ENCODE assay signal across 8 mouse cellular contexts in the genomic region with DNA sequence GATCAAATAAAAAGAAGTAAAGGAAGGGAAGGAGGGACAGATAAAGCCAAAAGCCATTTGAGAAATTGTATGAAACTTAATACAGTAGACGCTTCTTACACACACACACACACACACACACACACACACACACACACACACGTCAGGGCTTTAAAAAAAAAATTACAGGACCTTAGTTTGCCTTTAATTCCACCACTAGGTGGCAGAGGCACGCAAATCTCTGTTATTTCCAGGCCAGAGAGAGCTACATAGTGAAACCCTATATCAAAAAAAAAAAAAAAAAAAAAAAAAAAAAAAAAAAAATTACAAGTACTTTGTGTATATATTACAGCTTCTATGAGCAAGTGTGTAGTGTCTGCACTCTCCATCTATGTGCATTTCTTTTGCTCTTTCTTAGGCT.
A peak's percentile ranks its signal among the peaks of the same experiment; 100 is the strongest.
DNase-seq lines count a peak whose midpoint lies in the region; ATAC-seq and TF ChIP-seq lines count a peak whose summit lies in the region.

No protein-coding gene starts in this region.

- H3K4me3 ChIP-seq in MEL (ENCODE audit: control insufficient read depth in 1 of 2, insufficient read depth in 1 of 2, low read depth in 2 of 2, low read length in 2 of 2), result no peak overlapping the region
- no peak overlapping the region for H3K4me3 ChIP-seq in liver, embryonic 13.5 days (replicated peaks)
- H3K4me3 ChIP-seq in neural tube, embryonic 15.5 days (replicated peaks), result no peak overlapping the region

- H3K9me3 ChIP-seq in MEL (replicated peaks; ENCODE audit: insufficient read depth, low read length), result no peaks in the 10 kb centered on the region
- no peaks in the 10 kb centered on the region for H3K9me3 ChIP-seq in liver, embryonic 13.5 days (replicated peaks)
- H3K9me3 ChIP-seq in neural tube, embryonic 15.5 days (replicated peaks), result no peaks in the 10 kb centered on the region

- no peak for ATAC-seq in liver, embryonic 13.5 days (ENCODE audit: low read depth)
- peak; percentile 21; the same call in 1 of the 2 replicates for ATAC-seq in neural tube, embryonic 15.5 days (ENCODE audit: low FRiP score)

- 14% methylated on average over 2 of the region's 3 CpGs for WGBS in liver, embryonic 13.5 days (ENCODE audit: insufficient replicate concordance)
- 25% methylated on average over 3 of the region's 3 CpGs for WGBS in neural tube, embryonic 15.5 days

- H3K36me3 ChIP-seq in MEL (ENCODE audit: control insufficient read depth in 1 of 2, insufficient read depth in 2 of 2, low read length in 2 of 2), result peaks cover 2 to 15% of the 10 kb centered on the region in 2 experiments; a peak in 3 of 4 replicates
- H3K36me3 ChIP-seq in liver, embryonic 13.5 days, result no peaks in the 10 kb centered on the region
- no peaks in the 10 kb centered on the region for H3K36me3 ChIP-seq in neural tube, embryonic 15.5 days

- H3K27ac ChIP-seq in MEL (ENCODE audit: control insufficient read depth, low read depth, low read length), result no peak overlapping the region
- H3K27ac ChIP-seq in liver, embryonic 13.5 days, result no peak overlapping the region
- no peak overlapping the region for H3K27ac ChIP-seq in neural tube, embryonic 15.5 days (replicated peaks)

- TF ChIP-seq RAD21 in MEL (IDR thresholded peaks at IDR 0.05; ENCODE audit: low read depth, low read length), result peak; percentile 75

- TF ChIP-seq CTCF in MEL (IDR thresholded peaks at IDR 0.05 in 2 of 3, conservative IDR thresholded peaks at IDR 0.05 in 1 of 3; ENCODE audit: control insufficient read depth in 1 of 3, insufficient read depth in 1 of 3, low read depth in 2 of 3, low read length in 3 of 3, poor library complexity in 1 of 3, severe bottlenecking in 1 of 3), result peak; percentile 50 to 65 (median 59)

- H3K4me1 ChIP-seq in MEL (ENCODE audit: control insufficient read depth in 1 of 2, insufficient read depth in 2 of 2, low read length in 2 of 2), result peaks cover 4 to 11% of the 10 kb centered on the region in 2 experiments
- H3K4me1 ChIP-seq in liver, embryonic 13.5 days (replicated peaks), result no peaks in the 10 kb centered on the region
- H3K4me1 ChIP-seq in neural tube, embryonic 15.5 days, result no peaks in the 10 kb centered on the region

- TF ChIP-seq EP300 in MEL (IDR thresholded peaks at IDR 0.05; ENCODE audit: low read depth in 1 of 2, low read length in 2 of 2), result no peak

- no peak for TF ChIP-seq POLR2A in MEL (IDR thresholded peaks at IDR 0.05; ENCODE audit: control insufficient read depth in 1 of 2, insufficient read depth in 1 of 2, low read depth in 1 of 2, low read length in 2 of 2, poor library complexity in 1 of 2)

- H3K79me2 ChIP-seq in MEL (ENCODE audit: control insufficient read depth, insufficient read depth, low read length, poor library complexity), result no peaks in the 10 kb centered on the region

- no peaks in the 10 kb centered on the region for H3K27me3 ChIP-seq in MEL (ENCODE audit: control insufficient read depth in 1 of 2, insufficient read depth in 2 of 2, low read length in 2 of 2)
- H3K27me3 ChIP-seq in liver, embryonic 13.5 days, result no peaks in the 10 kb centered on the region
- H3K27me3 ChIP-seq in neural tube, embryonic 15.5 days (replicated peaks), result no peaks in the 10 kb centered on the region

- no peak overlapping the region for H3K4me2 ChIP-seq in liver, embryonic 13.5 days
- no peak overlapping the region for H3K4me2 ChIP-seq in neural tube, embryonic 15.5 days

- peak; percentile 65 to 72 for DNase-seq in B cell, adult 2 months
- peak; percentile 85 for DNase-seq in MEL (ENCODE audit: low read depth, low spot score)
- DNase-seq in cerebellum, adult 11-12 months, result peak; percentile 37
- peak; percentile 69 for DNase-seq in gastrocnemius, adult 18-20 months (ENCODE audit: low spot score)
- DNase-seq in kidney, adult 18-20 months, result peak; percentile 52
- DNase-seq in liver, embryonic 13.5 days, result peak; percentile 11
- DNase-seq in urinary bladder, postnatal 36 days (ENCODE audit: low spot score in 2 of 2), result peak; percentile 7 to 56

- no peak overlapping the region for H3K9ac ChIP-seq in MEL (ENCODE audit: control insufficient read depth, low read depth, low read length, poor library complexity, severe bottlenecking)
- H3K9ac ChIP-seq in liver, embryonic 13.5 days, result no peak overlapping the region
- H3K9ac ChIP-seq in neural tube, embryonic 15.5 days (replicated peaks), result no peak overlapping the region

TF ChIP-seq in MEL, 35 proteins besides CTCF, POLR2A, EP300 and RAD21:
- TF ChIP-seq MXI1 (IDR thresholded peaks at IDR 0.05; ENCODE audit: low read depth, low read length) (no peak), USF2 (IDR thresholded peaks at IDR 0.05; ENCODE audit: borderline replicate concordance in 1 of 2, insufficient read depth in 1 of 2, low read depth in 1 of 2, low read length in 2 of 2) (no peak), CHD2 (IDR thresholded peaks at IDR 0.05; ENCODE audit: low read length) (no peak), RCOR1 (IDR thresholded peaks at IDR 0.05; ENCODE audit: low read depth, low read length) (0 out of 2 replicates have a peak, but pooled peaks have one; percentile 10), GABPA (IDR thresholded peaks at IDR 0.05; ENCODE audit: low read depth, low read length) (no peak), POLR2AphosphoS5 (IDR thresholded peaks at IDR 0.05; ENCODE audit: borderline replicate concordance, low read depth, low read length) (no peak), MEF2A (IDR thresholded peaks at IDR 0.05; ENCODE audit: extremely low read depth, insufficient replicate concordance, low read depth, low read length, poor library complexity, severe bottlenecking) (no peak), BHLHE40 (IDR thresholded peaks at IDR 0.05; ENCODE audit: borderline replicate concordance, low read depth, low read length) (0 out of 2 replicates have a peak, but pooled peaks have one; percentile 12), ETS1 (IDR thresholded peaks at IDR 0.05; ENCODE audit: low read depth, low read length) (no peak), SMC3 (IDR thresholded peaks at IDR 0.05; ENCODE audit: low read depth, low read length) (peak; percentile 79), ZC3H11A (IDR thresholded peaks at IDR 0.05; ENCODE audit: low read depth, low read length) (peak; percentile 57), MAZ (IDR thresholded peaks at IDR 0.05; ENCODE audit: low read depth, low read length) (0 out of 2 replicates have a peak, but pooled peaks have one; percentile 23), UBTF (IDR thresholded peaks at IDR 0.05; ENCODE audit: borderline replicate concordance, insufficient read depth, low read depth, low read length) (no peak), TAL1 (IDR thresholded peaks at IDR 0.05; ENCODE audit: low read length) (no peak), ZKSCAN1 (IDR thresholded peaks at IDR 0.05; ENCODE audit: low read depth, low read length) (peak; percentile 66; the same call in 1 of the 2 replicates), NRF1 (IDR thresholded peaks at IDR 0.05; ENCODE audit: insufficient read depth, low read depth, low read length, poor library complexity, severe bottlenecking) (no peak), USF1 (IDR thresholded peaks at IDR 0.05; ENCODE audit: low read depth, low read length) (no peak), ELF1 (IDR thresholded peaks at IDR 0.05; ENCODE audit: low read depth, low read length) (no peak), POLR2AphosphoS2 (IDR thresholded peaks at IDR 0.05; ENCODE audit: low read length) (no peak), ZNF384 (IDR thresholded peaks at IDR 0.05; ENCODE audit: low read depth, low read length) (peak; percentile 99), HCFC1 (IDR thresholded peaks at IDR 0.05; ENCODE audit: low read depth, low read length) (0 out of 2 replicates have a peak, but pooled peaks have one; percentile 17), MAFK (IDR thresholded peaks at IDR 0.05; ENCODE audit: borderline replicate concordance, low read depth, low read length) (no peak), MYC (IDR thresholded peaks at IDR 0.05; ENCODE audit: low read depth, low read length) (no peak), SIN3A (IDR thresholded peaks at IDR 0.05; ENCODE audit: low read length) (peak; percentile 45; the same call in 1 of the 2 replicates), ZMIZ1 (IDR thresholded peaks at IDR 0.05; ENCODE audit: low read depth, low read length) (no peak), CHD1 (IDR thresholded peaks at IDR 0.05; ENCODE audit: low read depth, low read length) (no peak), E2F4 (IDR thresholded peaks at IDR 0.05; ENCODE audit: borderline replicate concordance, low read depth, low read length) (no peak), KAT2A (conservative IDR thresholded peaks at IDR 0.05; ENCODE audit: low read depth, low read length) (no peak), JUND (IDR thresholded peaks at IDR 0.05; ENCODE audit: low read depth, low read length) (no peak), NELFE (IDR thresholded peaks at IDR 0.05; ENCODE audit: low read depth, low read length) (no peak), TBP (IDR thresholded peaks at IDR 0.05; ENCODE audit: low read depth, low read length) (no peak), GATA1 (IDR thresholded peaks at IDR 0.05; ENCODE audit: low read depth, low read length) (no peak), MYB (IDR thresholded peaks at IDR 0.05; ENCODE audit: low read depth, low read length) (no peak), TCF12 (IDR thresholded peaks at IDR 0.05; ENCODE audit: low read depth, low read length) (no peak), MAX (IDR thresholded peaks at IDR 0.05; ENCODE audit: low read length) (no peak)

Comparison
In these comparisons a context has a peak if more than half of its experiments do, and no peak if none do; other contexts are left out.
1. DNase-seq: peak in every context shown above with its lines; median percentile 85 in MEL; 69 in gastrocnemius, adult 18-20 months; 68 in B cell, adult 2 months; 52 in kidney, adult 18-20 months; 37 in cerebellum, adult 11-12 months; 32 in urinary bladder, postnatal 36 days; 11 in liver, embryonic 13.5 days.